Mouse (Mus musculus): ENCODE data around the gene Usp4. TPM values are rescaled to one million over a fixed set of nuclear protein-coding genes. Genes with fewer than 3 reads are reported as not detected.

Gene Usp4
- polyA plus RNA-seq, 1 experiment, result 74.1 TPM

DNA sequence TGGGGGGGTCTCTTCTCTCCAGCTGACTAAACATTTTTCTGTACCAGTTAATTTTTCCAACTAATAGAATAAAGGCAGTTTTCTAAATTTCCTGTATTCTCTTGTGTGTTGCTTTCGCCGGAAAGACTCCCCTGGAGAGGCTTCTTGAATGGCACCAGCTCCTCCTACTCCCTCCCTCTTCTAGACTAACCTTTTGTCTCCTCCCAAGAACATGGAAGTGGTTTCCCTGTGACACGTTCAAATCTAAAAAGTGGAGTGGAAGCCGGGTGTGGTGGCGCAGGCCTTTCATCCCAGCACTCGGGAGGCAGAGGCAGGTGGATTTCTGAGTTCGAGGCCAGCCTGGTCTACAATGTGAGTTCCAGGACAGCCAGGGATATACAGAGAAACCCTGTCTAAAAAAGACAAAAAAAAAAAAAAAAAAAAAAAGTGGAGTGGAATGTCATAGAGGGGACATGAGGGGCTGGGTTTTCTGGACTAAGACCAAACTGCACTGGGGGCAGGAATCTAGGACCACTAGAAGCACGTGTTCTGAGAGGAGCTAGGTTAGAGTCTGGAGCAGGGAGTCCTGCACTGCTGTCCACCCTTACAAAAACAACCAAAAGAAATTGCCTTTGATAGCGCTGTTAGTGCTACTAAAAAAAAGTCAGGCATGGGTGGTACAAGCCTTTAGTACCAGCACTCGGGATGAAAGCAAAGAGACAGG is 9.7 kb upstream of the Usp4 start:
- no peak for TF ChIP-seq CTCF (conservative IDR thresholded peaks at IDR 0.05; ENCODE audit: insufficient read depth, insufficient read length, low read depth, low read length)
- TF ChIP-seq POLR2A (IDR thresholded peaks at IDR 0.05; ENCODE audit: low read depth, low read length), result no peak
- peak overlapping the region; percentile 90 for H3K27ac ChIP-seq (ENCODE audit: insufficient read depth, low read depth, low read length)
- peaks cover 14% of the 10 kb centered on the region; the same call in 1 of the 2 replicates for H3K4me1 ChIP-seq (ENCODE audit: control insufficient read depth, insufficient read depth, low read length)
- H3K36me3 ChIP-seq (ENCODE audit: control insufficient read depth, insufficient read depth, low read length), result peaks cover 6% of the 10 kb centered on the region
- H3K4me3 ChIP-seq (ENCODE audit: insufficient read depth, low read depth, low read length), result no peak overlapping the region
- WGBS, result 57% methylated on average over 10 of the region's 10 CpGs
- DNase-seq, result peak; percentile 9
- no peaks in the 10 kb centered on the region for H3K27me3 ChIP-seq (replicated peaks; ENCODE audit: control insufficient read depth, insufficient read depth, low read length)

DNA sequence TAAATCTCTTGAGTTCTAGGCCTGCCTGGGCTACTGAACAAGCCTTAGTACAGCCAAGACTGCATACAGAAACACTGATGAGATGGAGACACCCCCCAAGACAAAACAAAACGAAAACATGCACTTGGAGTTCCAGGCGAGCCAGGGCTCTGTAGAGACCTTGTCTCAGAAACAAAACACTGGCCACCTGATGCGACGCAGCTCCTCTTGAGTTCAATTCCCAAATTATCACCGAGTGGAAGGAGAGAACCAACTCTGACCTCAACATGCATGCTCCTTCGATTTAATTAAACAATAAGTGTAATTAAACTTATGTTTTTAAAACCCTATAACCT is 9.1 kb upstream of the Usp4 start:
- H3K27me3 ChIP-seq (replicated peaks; ENCODE audit: control insufficient read depth, insufficient read depth, low read length), result no peaks in the 10 kb centered on the region
- DNase-seq, result no peak
- 17% methylated on average over 6 of the region's 6 CpGs for WGBS
- peak overlapping the region; percentile 90 for H3K27ac ChIP-seq (ENCODE audit: insufficient read depth, low read depth, low read length)
- TF ChIP-seq CTCF (conservative IDR thresholded peaks at IDR 0.05; ENCODE audit: insufficient read depth, insufficient read length, low read depth, low read length) (no peak), POLR2A (IDR thresholded peaks at IDR 0.05; ENCODE audit: low read depth, low read length) (no peak)
- peaks cover 19% of the 10 kb centered on the region; the same call in 1 of the 2 replicates for H3K4me1 ChIP-seq (ENCODE audit: control insufficient read depth, insufficient read depth, low read length)
- no peak overlapping the region for H3K4me3 ChIP-seq (ENCODE audit: insufficient read depth, low read depth, low read length)
- H3K36me3 ChIP-seq (ENCODE audit: control insufficient read depth, insufficient read depth, low read length), result peaks cover 6% of the 10 kb centered on the region

DNA sequence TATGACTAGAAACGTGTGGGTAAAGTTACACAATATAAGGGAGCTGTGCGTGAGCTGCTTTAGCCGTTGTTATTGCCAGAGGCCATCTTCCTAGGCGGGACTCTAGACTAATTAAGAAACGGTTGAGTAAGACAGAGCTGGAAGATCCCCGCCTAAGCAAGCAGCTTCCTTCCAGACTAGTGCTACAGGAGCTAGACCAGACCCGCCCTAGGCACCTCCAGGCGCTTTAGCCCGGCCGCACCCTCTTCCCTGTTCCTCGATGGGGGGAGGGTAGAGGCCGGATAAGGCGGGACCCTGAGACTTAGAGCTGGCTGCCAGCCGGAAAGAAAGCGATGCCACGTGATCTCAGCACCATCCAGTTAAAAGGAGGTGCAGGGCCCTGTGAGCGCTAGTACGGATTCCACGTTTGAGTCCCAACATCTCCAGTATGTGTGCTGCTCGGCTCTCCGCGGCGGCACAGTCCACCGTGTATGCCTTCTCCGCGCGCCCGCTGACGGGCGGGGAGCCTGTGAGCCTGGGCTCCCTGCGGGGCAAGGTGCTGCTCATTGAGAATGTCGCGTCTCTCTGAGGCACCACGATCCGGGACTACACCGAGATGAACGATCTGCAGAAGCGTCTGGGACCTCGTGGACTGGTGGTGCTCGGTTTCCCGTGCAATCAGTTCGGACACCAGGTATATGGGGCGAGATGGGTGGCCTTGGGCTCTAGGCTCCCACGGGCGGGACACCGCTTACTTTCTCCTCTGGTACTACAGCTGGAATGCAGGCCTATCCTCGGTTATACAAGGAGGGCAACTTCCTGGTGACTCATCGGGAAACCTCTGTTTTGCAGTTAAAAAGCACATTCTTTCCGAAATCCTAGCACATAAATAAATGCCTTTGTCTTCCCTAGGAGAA is 8.5 kb upstream of the Usp4 start, which contains the start of gene Gpx1:
Gene Gpx1 (plus strand): TSS at position 18 of the 896 bp plus-strand sequence.
- peaks cover 6% of the 10 kb centered on the region for H3K36me3 ChIP-seq (ENCODE audit: control insufficient read depth, insufficient read depth, low read length)
- peaks cover 22% of the 10 kb centered on the region; the same call in 1 of the 2 replicates for H3K4me1 ChIP-seq (ENCODE audit: control insufficient read depth, insufficient read depth, low read length)
- under 1% methylated on average over 49 of the region's 49 CpGs for WGBS
- H3K27me3 ChIP-seq (replicated peaks; ENCODE audit: control insufficient read depth, insufficient read depth, low read length), result no peaks in the 10 kb centered on the region
- peak; percentile 98 for DNase-seq
- H3K27ac ChIP-seq (ENCODE audit: insufficient read depth, low read depth, low read length), result peak within 1 kb of the TSS; percentile 97
- H3K4me3 ChIP-seq (ENCODE audit: insufficient read depth, low read depth, low read length), result peak within 1 kb of the TSS; percentile 88
- no peak for TF ChIP-seq CTCF (conservative IDR thresholded peaks at IDR 0.05; ENCODE audit: insufficient read depth, insufficient read length, low read depth, low read length)
- TF ChIP-seq POLR2A (IDR thresholded peaks at IDR 0.05; ENCODE audit: low read depth, low read length), result peak; percentile 98

DNA sequence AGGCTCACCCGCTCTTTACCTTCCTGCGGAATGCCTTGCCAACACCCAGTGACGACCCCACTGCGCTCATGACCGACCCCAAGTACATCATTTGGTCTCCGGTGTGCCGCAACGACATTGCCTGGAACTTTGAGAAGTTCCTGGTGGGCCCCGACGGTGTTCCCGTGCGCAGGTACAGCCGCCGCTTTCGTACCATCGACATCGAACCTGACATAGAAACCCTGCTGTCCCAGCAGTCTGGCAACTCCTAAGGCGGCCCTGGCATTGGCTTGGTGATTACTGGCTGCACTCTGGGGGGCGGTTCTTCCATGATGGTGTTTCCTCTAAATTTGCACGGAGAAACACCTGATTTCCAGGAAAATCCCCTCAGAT is 7.8 kb upstream of the Usp4 start:
- 4% methylated on average over 20 of the region's 20 CpGs for WGBS
- TF ChIP-seq CTCF (conservative IDR thresholded peaks at IDR 0.05; ENCODE audit: insufficient read depth, insufficient read length, low read depth, low read length) (no peak), POLR2A (IDR thresholded peaks at IDR 0.05; ENCODE audit: low read depth, low read length) (no peak)
- Histone ChIP-seq H3K27me3 (replicated peaks; ENCODE audit: control insufficient read depth, insufficient read depth, low read length) (no peaks in the 10 kb centered on the region), H3K36me3 (ENCODE audit: control insufficient read depth, insufficient read depth, low read length) (peaks cover 6% of the 10 kb centered on the region), H3K4me1 (ENCODE audit: control insufficient read depth, insufficient read depth, low read length) (peaks cover 26% of the 10 kb centered on the region; the same call in 1 of the 2 replicates), H3K4me3 (ENCODE audit: insufficient read depth, low read depth, low read length) (peak overlapping the region; percentile 88), H3K27ac (ENCODE audit: insufficient read depth, low read depth, low read length) (peak overlapping the region; percentile 97)
- DNase-seq, result peak; percentile 52

DNA sequence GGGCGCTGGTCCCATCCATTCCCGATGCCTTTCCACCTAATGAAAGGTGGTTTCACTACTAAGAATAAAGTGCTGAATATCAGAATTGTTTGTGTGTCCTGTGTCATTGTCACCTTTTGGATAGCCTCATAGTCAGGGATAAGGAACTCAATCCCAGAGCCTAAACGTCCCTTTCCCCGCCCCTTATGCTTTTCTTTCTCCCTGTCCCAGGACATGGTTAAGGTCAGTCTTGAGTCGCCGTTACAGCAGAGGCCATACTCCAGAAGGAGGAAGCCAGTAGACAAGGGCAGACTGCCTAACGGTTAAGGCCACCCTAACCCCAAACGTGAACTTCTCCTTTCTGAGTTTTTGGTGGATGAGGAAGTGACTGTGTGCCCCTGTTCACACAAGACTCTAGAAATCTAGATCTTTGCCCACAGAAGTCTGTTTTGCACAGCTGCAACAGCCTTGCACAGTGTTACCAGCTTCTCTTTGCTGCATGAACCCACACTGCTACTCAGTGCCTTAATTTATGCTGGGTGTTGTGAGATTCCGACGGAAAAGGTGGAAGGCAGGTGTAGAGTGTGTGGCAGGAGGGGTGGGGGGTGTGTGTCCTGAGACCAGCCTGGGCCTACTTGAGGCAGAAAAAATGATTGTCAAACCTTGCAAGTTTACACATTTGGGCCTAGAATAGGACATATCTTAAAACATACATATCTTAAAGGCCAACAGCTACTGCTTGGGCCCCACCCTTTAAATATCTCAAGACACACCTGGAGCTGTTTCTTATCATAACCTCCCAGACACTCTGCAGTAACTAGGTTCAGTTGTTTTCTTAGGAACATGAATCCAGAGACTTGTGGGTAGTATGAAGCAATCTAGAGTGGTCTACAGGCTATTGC is 7.2 kb upstream of the Usp4 start:
- 16% methylated on average over 10 of the region's 10 CpGs for WGBS
- peak overlapping the region; percentile 88 for H3K4me3 ChIP-seq (ENCODE audit: insufficient read depth, low read depth, low read length)
- H3K27me3 ChIP-seq (replicated peaks; ENCODE audit: control insufficient read depth, insufficient read depth, low read length), result no peaks in the 10 kb centered on the region
- DNase-seq, result peak; percentile 56
- peak overlapping the region; percentile 97 for H3K27ac ChIP-seq (ENCODE audit: insufficient read depth, low read depth, low read length)
- H3K4me1 ChIP-seq (ENCODE audit: control insufficient read depth, insufficient read depth, low read length), result peaks cover 29% of the 10 kb centered on the region; the same call in 1 of the 2 replicates
- TF ChIP-seq POLR2A (IDR thresholded peaks at IDR 0.05; ENCODE audit: low read depth, low read length), result no peak
- TF ChIP-seq CTCF (conservative IDR thresholded peaks at IDR 0.05; ENCODE audit: insufficient read depth, insufficient read length, low read depth, low read length), result no peak
- peaks cover 3% of the 10 kb centered on the region; the same call in 1 of the 2 replicates for H3K36me3 ChIP-seq (ENCODE audit: control insufficient read depth, insufficient read depth, low read length)

DNA sequence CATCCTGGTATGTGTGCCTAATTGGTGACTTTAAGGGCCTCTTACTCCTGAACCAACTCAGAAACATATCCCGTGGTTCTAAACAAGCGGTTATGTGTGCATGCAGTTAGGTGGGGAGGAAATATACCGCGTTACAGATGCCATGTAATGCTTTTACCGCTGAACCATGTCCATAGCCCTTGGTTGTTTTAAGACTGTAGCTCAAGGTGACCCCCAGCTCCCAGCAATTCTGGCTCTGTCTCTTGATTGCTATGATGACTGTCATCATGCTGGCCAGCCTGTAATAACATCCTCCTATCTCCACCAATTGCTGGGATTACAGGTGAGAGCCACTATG is 6.5 kb upstream of the Usp4 start:
- peak overlapping the region; percentile 97 for H3K27ac ChIP-seq (ENCODE audit: insufficient read depth, low read depth, low read length)
- H3K27me3 ChIP-seq (replicated peaks; ENCODE audit: control insufficient read depth, insufficient read depth, low read length), result no peaks in the 10 kb centered on the region
- no peak for DNase-seq
- TF ChIP-seq CTCF (conservative IDR thresholded peaks at IDR 0.05; ENCODE audit: insufficient read depth, insufficient read length, low read depth, low read length) (no peak), POLR2A (IDR thresholded peaks at IDR 0.05; ENCODE audit: low read depth, low read length) (no peak)
- H3K4me3 ChIP-seq (ENCODE audit: insufficient read depth, low read depth, low read length), result peak overlapping the region; percentile 18
- peaks cover 3% of the 10 kb centered on the region; the same call in 1 of the 2 replicates for H3K36me3 ChIP-seq (ENCODE audit: control insufficient read depth, insufficient read depth, low read length)
- H3K4me1 ChIP-seq (ENCODE audit: control insufficient read depth, insufficient read depth, low read length), result peaks cover 29% of the 10 kb centered on the region; the same call in 1 of the 2 replicates
- 30% methylated on average over 5 of the region's 5 CpGs for WGBS

All from kidney, adult 2 months (tissue).